Mouse (Mus musculus) MEL (cell line): ENCODE results near the gene Mpp3.

Experiments used
- MYC ChIP-seq: IDR thresholded peaks from 2 replicates; pipeline ENCODE4 v1.6.1; 2011; ENCODE audit warnings: low read depth, mild to moderate bottlenecking, low read length, improper control_type of control experiment, moderate library complexity
- POLR2A ChIP-seq, 2 experiments: IDR thresholded peaks; 2 replicates each; pipeline ENCODE4 v1.6.1; 2011 to 2012; ENCODE audit warnings: low read length in 2 of 2, mild to moderate bottlenecking in 2 of 2, control low read depth in 1 of 2, improper control_type of control experiment in 1 of 2, low read depth in 1 of 2, moderate library complexity in 1 of 2; ENCODE audit not compliant: control insufficient read depth in 1 of 2, insufficient read depth in 1 of 2, poor library complexity in 1 of 2

- no peak for TF ChIP-seq MYC
- no peak for TF ChIP-seq POLR2A (IDR thresholded peaks at IDR 0.05; ENCODE audit: control insufficient read depth in 1 of 2, insufficient read depth in 1 of 2, low read depth in 1 of 2, low read length in 2 of 2, poor library complexity in 1 of 2)
Observed at GRCm38 (mm10) chr11:102073722-102074121, 45.5 kb upstream of the Mpp3 start.
